Mouse (Mus musculus): ENCODE data around the gene Mpdu1. TPM values are rescaled to one million over a fixed set of nuclear protein-coding genes. Genes with fewer than 3 reads are reported as not detected.
"Not testable (repeated sequence)": the region's sequence is repeated elsewhere in the genome, so short reads cannot be mapped to it uniquely, and the experiment has no call there.

Mpdu1 gene
- total RNA-seq (2015; ENCODE audit: low replicate concordance) = 2.9 and 15.6 TPM in 2 replicates
- total RNA-seq (2017; ENCODE audit: low replicate concordance) = 6.4 and 19.6 TPM in 2 replicates

- ATAC-seq (replicated peaks; ENCODE audit: low FRiP score, poor library complexity, severe bottlenecking) = peak; percentile 93
These were observed at the start of gene Mpdu1 for GRCm38 (mm10) chr11:69662213-69662966. Gene Mpdu1, minus strand, starts transcription at chr11:69662642.

GRCm38 (mm10) chr11:69711082-69711481, 48.6 kb upstream of the Mpdu1 start:
- ATAC-seq (replicated peaks; ENCODE audit: low FRiP score, poor library complexity, severe bottlenecking) = no peak

DNA sequence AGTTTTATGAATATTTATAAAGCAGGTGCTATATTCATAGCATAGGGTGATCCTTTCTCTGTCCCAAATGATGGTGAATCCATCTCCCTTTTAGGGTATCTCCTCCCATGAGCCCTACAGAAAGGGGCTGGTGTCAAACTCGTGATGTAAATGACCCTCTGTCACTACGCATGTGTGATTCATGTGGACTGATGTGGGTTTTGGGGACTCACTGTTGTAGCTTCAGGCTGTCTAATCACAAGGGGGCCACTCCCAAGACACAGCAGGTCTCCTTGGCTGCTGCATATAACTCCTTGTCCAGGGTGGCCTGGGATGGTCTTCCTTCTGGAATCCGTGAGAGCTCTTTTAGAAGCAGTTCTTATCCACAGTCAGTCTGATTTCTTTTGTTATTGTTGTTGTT, 48.0 kb upstream of the Mpdu1 start:
- ATAC-seq (replicated peaks; ENCODE audit: low FRiP score, poor library complexity, severe bottlenecking) = 0 out of 2 replicates have a peak, but pooled peaks have one; percentile 50

GRCm38 (mm10) chr11:69709554-69710446, 47.4 kb upstream of the Mpdu1 start:
- peak; percentile 61 for ATAC-seq (replicated peaks; ENCODE audit: low FRiP score, poor library complexity, severe bottlenecking)

DNA sequence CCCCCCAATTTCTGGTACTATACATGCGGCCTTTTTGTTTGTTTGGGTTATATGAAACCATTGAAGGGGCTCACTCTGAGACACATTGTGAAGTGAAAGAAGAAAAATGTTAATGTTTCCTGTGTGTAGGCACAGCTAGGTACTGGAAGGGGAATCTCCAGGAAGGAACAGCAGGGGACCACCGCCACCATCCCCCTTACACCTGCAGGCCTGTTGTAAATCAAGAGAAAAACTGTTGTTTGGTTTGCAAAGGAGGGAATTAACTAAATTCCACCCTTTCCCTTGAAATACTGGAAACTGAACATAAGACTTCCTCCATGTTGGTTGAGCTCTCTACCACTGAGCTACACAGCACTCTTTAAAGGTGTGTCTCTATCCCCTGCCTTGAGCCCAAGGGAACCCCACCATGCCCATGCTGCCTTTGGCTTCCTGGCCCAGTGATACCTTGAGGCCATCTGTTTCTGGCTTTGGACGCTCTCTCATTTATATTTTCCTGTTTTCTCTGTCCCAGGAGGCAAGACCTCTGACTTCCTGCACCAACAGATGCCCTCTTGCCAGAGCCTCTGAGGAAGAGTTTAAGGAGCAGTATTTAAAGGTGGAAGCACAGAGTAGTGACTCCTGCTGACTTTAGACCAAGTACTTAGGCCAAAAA, 46.3 kb upstream of the Mpdu1 start:
- ATAC-seq (replicated peaks; ENCODE audit: low FRiP score, poor library complexity, severe bottlenecking) = no peak

GRCm38 (mm10) chr11:69707873-69708381, 45.5 kb upstream of the Mpdu1 start:
- no peak for ATAC-seq (replicated peaks; ENCODE audit: low FRiP score, poor library complexity, severe bottlenecking)

GRCm38 (mm10) chr11:69707480-69707847, 45.0 kb upstream of the Mpdu1 start:
- ATAC-seq (replicated peaks; ENCODE audit: low FRiP score, poor library complexity, severe bottlenecking) = no peak

GRCm38 (mm10) chr11:69706775-69707479, 44.5 kb upstream of the Mpdu1 start:
- no peak for ATAC-seq (replicated peaks; ENCODE audit: low FRiP score, poor library complexity, severe bottlenecking)

DNA sequence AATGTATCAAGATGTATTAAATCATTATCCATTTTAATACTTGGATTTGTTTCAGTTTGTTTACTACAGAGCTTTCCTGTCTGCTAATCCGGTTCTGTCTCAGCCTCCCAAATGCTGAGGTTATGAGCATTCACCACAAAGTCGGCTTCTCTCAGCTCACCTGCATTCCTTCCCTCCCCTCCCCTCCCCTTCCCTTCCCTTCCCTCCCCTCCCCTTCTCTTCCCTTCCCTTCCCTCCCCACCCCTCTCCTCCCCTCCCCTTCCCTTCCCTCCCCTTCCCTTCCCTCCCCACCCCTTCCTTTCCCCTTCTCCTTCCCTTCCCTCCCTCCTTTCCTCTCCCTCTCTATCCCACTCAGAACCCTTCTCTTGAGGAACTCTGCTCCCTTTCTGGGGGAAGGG, 42.2 kb upstream of the Mpdu1 start:
- ATAC-seq (replicated peaks; ENCODE audit: low FRiP score, poor library complexity, severe bottlenecking) = no peak

GRCm38 (mm10) chr11:69703814-69704612, 41.6 kb upstream of the Mpdu1 start:
- no peak for ATAC-seq (replicated peaks; ENCODE audit: low FRiP score, poor library complexity, severe bottlenecking)

GRCm38 (mm10) chr11:69703381-69703780, 40.9 kb upstream of the Mpdu1 start:
- ATAC-seq (replicated peaks; ENCODE audit: low FRiP score, poor library complexity, severe bottlenecking) = not testable (repeated sequence)

GRCm38 (mm10) chr11:69702886-69703285, 40.4 kb upstream of the Mpdu1 start:
- ATAC-seq (replicated peaks; ENCODE audit: low FRiP score, poor library complexity, severe bottlenecking) = not testable (repeated sequence)

- ATAC-seq (replicated peaks; ENCODE audit: low FRiP score, poor library complexity, severe bottlenecking) = no peak
These were observed 37.2 kb upstream of the Mpdu1 start for GRCm38 (mm10) chr11:69699595-69699994.

DNA sequence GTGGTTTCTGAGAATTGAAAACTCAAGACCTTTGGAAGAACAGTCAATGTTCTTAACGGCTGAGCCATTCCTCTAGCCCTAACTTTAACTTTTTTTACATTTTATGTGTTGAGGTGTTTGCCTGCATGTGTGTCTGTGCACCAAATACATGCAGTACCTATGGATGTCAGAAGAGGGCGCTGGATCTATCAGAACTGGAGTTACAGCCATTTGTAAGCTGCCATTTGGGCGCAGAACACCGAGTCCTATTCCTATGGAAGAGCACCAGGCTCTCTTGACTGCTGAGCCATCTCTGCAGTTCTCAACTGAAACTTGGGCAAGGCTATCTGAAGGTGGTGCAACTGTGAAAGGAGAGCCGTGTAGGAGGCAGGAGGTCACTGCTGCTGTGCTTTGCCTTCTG, 36.1 kb upstream of the Mpdu1 start:
- ATAC-seq (replicated peaks; ENCODE audit: low FRiP score, poor library complexity, severe bottlenecking) = peak; percentile 41; the same call in 1 of the 2 replicates

- no peak for ATAC-seq (replicated peaks; ENCODE audit: low FRiP score, poor library complexity, severe bottlenecking)
These were observed 35.0 kb upstream of the Mpdu1 start for GRCm38 (mm10) chr11:69697396-69697795.

- no peak for ATAC-seq (replicated peaks; ENCODE audit: low FRiP score, poor library complexity, severe bottlenecking)
These were observed 33.1 kb upstream of the Mpdu1 start, which contains the start of the genes Tnfsf12 and Tnfsfm13 for GRCm38 (mm10) chr11:69695361-69696181. Gene Tnfsf12, minus strand, starts transcription at chr11:69695849. Gene Tnfsfm13, minus strand, starts transcription at chr11:69696098.

- ATAC-seq (replicated peaks; ENCODE audit: low FRiP score, poor library complexity, severe bottlenecking) = no peak
These were observed 32.6 kb upstream of the Mpdu1 start for GRCm38 (mm10) chr11:69695046-69695360.
